Mouse (Mus musculus) mesoderm, embryonic 11.5 days (tissue): ENCODE measurements around the gene Mgrn1.

Source experiments
- DNase-seq: peaks from one replicate; pipeline ENCODE4 v3.0.0-alpha.2; 2012; ENCODE audit warnings: low read depth, low spot score

Gene Mgrn1

DNA sequence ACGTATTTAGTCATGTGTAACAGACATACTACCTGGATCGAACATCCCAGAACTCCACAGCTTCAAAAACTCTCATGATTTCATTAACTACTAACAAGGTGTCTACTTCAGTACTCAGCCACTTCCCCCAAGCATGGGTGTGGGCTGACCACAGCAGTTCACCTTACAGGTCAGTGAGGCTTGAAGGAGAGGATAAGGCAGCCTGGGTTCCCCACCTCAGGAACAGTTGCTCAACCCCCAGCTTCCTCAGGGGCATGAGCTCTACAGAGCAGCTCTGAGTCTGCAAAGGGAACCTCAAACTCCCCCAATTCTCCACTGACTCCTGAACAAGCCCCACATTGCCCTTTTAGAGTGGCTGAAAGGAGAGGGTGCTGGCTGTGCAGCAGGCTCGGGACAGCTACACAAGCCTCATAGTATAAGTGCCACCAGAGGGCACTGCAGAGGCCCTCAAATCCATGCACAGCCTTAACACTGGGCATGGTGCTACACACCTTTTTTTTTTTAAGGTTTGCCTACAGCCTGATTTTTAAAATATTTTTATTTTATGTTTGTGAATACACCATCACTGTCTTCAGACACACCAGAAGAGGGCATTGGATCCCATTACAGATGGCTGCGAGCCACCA lies 93.8 kb downstream of the Mgrn1 start:
- DNase-seq: peak; percentile 40

DNA sequence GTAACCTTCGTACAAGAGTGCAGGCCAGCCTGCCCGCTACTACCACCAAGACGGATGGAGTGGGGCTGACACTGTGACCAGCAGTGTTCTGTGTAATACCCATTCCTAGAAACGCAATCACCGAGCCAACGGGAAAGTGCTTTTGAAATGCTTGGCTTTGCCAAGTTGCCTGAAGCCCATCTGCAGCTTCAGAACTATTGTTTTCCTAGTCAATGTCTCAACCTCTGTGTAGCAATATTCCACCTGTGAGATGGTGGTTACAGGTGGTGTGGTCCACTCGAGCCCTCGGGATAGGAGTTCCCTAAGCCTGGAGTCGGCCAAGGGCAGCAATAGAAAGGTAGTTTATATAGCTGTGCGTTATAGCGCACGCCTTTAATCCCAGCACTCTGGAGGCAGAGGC lies 98.7 kb downstream of the Mgrn1 start:
- DNase-seq: no peak
